Mouse (Mus musculus) hindbrain, embryonic 11.5 days (tissue): ENCODE data around the gene Mmp14. TPM values are rescaled to one million over a fixed set of nuclear protein-coding genes. Genes with fewer than 3 reads are reported as not detected.

Experiments used
- ATAC-seq: fragments of 200-750 bp; cut with Nextera tagmentation; 2 replicates; pipeline ENCODE4 v1.8.0; 2017; ENCODE audit warnings: mild to moderate bottlenecking, moderate TSS enrichment, moderate library complexity; ENCODE audit not compliant: low FRiP score
- DNase-seq: peaks from one replicate; pipeline ENCODE4 v3.0.0-alpha.2; 2015; ENCODE audit warnings: low spot score
- H3K27ac ChIP-seq: fragments of 300-500 bp; sonication (generic); 2 replicates; pipeline ENCODE4 v1.5.1; 2014; ENCODE audit warnings: mild to moderate bottlenecking, low read depth, low read length
- H3K27me3 ChIP-seq: fragments of 300-500 bp; sonication (generic); 2 replicates; pipeline ENCODE4 v1.6.1; 2014; ENCODE audit warnings: mild to moderate bottlenecking, low read length, moderate library complexity, mixed read lengths; ENCODE audit not compliant: control insufficient read depth, insufficient read depth
- H3K36me3 ChIP-seq: fragments of 300-500 bp; sonication (generic); 2 replicates; pipeline ENCODE4 v1.6.1; 2014; ENCODE audit warnings: mild to moderate bottlenecking, low read length, moderate library complexity, mixed read lengths; ENCODE audit not compliant: control insufficient read depth, insufficient read depth
- H3K4me1 ChIP-seq: fragments of 300-500 bp; sonication (generic); replicated peaks from 2 replicates; pipeline ENCODE4 v1.6.1; 2014; ENCODE audit warnings: low read length, mixed read lengths; ENCODE audit not compliant: control insufficient read depth, insufficient read depth
- H3K4me2 ChIP-seq: fragments of 300-500 bp; sonication (generic); replicated peaks from 2 replicates; pipeline ENCODE4 v1.6.1; 2014; ENCODE audit warnings: mild to moderate bottlenecking, low read depth, low read length
- H3K4me3 ChIP-seq: fragments of 300-500 bp; sonication (generic); 2 replicates; pipeline ENCODE4 v1.5.1; 2014; ENCODE audit warnings: low read depth, low read length
- H3K9ac ChIP-seq: fragments of 300-500 bp; sonication (generic); 2 replicates; pipeline ENCODE4 v1.6.1; 2014; ENCODE audit warnings: low read depth, low read length
- H3K9me3 ChIP-seq: fragments of 300-500 bp; sonication (generic); 2 replicates; pipeline ENCODE4 v1.6.1; 2016; ENCODE audit warnings: low read length; ENCODE audit not compliant: control insufficient read depth
- WGBS: fragments of 180-500 bp; shearing (Covaris S2); extraction: QIAGEN DNeasy Blood & Tissue Kit; methylation state at CpG from one replicate; pipeline ENCODE4 v1.1.7; 2014; 5-methylcytosine and 5-hydroxymethylcytosine counted together
- polyA plus RNA-seq: library from polyadenylated mRNA; unstranded; fragments of >200 nt; fragmentation: Nextera tagmentation; extraction: Ambion mirVana; gene quantifications from 2 replicates; pipeline ENCODE4 v1.2.1, GENCODE M21; 2014

Gene Mmp14
- polyA plus RNA-seq, 1 experiment from 2014 or later = 73.1 TPM

DNA sequence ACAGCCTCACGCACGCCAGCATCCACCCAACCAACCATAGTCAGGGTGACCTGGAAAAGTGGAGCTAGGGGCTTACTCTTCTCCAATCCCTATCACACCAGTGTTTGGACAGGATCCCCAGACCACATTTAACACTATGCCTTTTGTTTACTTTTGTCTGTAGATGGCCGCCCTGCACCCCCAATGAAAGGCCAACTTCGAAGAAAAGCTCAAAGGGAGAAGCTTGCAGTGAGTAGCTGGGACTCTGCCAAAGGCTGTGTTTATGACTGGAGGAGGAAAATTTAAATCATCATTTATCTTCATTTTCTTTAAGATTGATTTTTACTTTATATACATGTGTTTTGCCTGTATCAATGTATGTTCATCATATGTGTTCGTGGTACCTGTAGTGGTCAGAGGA, 3.0 kb upstream of the Mmp14 start:
- H3K9ac ChIP-seq = no peak overlapping the region
- no peak overlapping the region for H3K27ac ChIP-seq
- peaks cover 8% of the 10 kb centered on the region; the same call in 1 of the 2 replicates for H3K4me1 ChIP-seq
- 97% methylated on average over 5 of the region's 5 CpGs for whole genome bisulfite sequencing
- no peaks in the 10 kb centered on the region for H3K9me3 ChIP-seq
- ATAC-seq (no peak), DNase-seq (no peak)
- H3K4me2 ChIP-seq = no peak overlapping the region
- no peaks in the 10 kb centered on the region for H3K36me3 ChIP-seq
- no peak overlapping the region for H3K4me3 ChIP-seq
- no peaks in the 10 kb centered on the region for H3K27me3 ChIP-seq

DNA sequence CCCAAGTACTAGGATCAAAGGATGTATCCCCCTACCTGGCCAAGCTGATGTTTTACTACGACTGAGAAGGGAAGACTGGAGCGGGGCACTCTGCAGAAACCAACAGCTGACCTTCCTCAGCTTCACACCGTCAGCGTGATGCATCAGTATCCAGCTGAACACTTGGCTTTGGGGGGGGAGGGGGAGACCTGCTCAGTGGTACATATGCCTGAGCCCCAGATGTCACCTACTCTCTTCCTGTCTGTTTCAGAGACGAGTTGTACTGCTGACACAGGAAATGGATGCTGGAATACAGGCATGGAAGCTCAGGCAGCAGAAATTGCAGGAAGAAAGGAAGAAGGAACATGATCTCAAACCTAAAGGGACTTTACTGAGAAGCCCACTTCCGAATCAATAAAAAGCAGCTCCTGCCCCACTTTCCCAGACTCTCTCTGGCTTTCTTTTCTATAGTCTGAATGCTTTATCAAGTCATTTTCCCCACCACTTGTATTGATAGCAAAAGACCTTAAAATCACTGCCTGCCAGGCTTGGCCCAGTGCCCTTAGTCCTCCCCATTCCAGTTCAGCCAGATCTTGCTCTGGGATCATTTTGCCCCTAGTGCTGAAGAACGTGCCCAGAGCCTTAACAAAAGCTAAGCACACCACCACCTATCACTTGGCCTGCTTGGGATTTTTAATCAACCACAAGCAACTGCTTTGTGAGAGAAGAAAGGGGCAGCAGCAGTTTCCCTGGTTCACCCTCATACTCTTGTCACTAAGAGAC, 1.9 kb upstream of the Mmp14 start:
- 72% methylated on average over 7 of the region's 7 CpGs for whole genome bisulfite sequencing
- Histone ChIP-seq H3K4me3 (0 out of 2 replicates have a peak overlapping the region, but pooled peaks have one; percentile 65), H3K9ac (peak overlapping the region; percentile 0; the same call in 1 of the 2 replicates), H3K27ac (0 out of 2 replicates have a peak overlapping the region, but pooled peaks have one; percentile 86), H3K27me3 (no peaks in the 10 kb centered on the region), H3K9me3 (no peaks in the 10 kb centered on the region), H3K4me1 (peaks cover 10% of the 10 kb centered on the region; the same call in 1 of the 2 replicates), H3K4me2 (no peak overlapping the region), H3K36me3 (no peaks in the 10 kb centered on the region)
- no peak for DNase-seq
- ATAC-seq = no peak

DNA sequence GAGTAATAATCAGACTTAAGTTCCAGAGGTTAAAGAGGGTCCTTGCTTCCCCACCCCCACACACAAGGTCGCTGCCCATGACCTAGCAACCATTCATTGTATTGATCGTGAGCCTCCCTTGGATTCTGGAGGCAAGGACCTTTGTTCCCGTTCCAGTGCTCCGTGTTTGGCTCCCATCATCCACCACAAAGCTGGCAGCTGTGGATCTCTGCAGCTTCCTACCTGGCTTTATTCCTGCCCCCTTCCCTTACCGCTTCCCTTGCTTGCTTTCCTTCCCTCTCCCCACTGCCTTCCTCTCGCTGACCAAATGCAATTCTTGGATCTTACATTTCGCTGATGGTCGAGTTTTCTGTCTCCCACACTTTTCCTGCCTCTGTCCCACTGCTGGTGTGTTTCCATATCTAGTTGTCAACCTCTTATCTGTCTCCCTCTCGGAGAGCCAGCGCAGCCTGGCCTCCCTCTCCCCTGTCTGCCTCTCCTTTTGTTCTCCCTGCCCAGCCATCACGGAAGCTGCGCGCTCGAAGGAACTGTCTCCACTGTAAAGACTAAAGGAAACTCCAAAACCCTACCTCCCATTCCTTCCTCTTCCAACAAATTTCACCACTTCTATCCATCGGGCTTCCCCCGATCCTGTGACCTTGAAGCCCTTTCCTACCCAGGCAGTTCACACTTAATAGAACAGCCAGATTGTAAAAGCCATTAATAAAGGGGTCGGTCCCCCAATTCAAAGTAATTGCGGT, 836 bp upstream of the Mmp14 start:
- H3K4me1 ChIP-seq = peaks cover 10% of the 10 kb centered on the region; the same call in 1 of the 2 replicates

DNA sequence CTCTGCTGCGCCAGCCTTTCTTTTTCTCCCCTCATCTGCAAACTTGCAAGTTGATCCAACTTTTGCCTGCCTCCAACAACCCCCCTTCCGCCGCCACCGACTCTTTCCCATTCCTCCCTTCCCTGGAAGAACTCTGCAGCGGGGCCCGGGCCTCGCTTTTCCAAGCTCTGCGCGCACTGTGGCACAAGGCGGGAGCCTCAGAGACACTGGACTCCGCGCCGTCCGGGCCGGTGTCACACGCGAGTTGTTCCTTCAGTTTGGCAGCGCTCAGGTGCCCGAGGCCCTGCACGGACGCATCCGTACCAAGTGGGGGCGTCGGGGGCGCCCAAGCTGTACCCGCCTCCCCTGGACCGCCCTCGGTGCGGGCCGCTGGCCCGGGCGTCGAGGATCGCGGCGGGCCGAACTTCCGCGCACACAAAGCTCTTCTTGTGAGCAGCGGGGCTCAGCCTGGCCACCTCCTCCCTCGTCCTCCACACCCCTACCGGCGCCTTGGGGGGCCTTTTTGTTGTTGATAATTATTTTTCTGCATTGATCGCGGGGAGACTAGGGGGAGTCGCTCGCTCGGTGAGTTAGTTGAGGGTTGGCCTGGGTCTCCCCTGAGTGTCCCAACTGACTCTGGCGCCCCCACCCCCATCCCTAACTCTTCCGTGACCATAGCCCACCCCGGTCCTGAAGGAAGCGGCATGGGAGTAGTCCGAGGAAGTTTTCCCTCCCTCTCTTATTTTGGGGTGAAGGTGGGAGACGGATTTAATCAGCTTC, 845 bp downstream of the Mmp14 start:
- H3K27me3 ChIP-seq = no peaks in the 10 kb centered on the region
- H3K36me3 ChIP-seq = no peaks in the 10 kb centered on the region; the same call in 1 of the 2 replicates
- H3K27ac ChIP-seq = peak overlapping the region; percentile 86
- WGBS = 3% methylated on average over 53 of the region's 54 CpGs
- DNase-seq = peak; percentile 70
- peak overlapping the region; percentile 65 for H3K4me3 ChIP-seq
- peaks cover 10% of the 10 kb centered on the region; the same call in 1 of the 2 replicates for H3K4me1 ChIP-seq
- ATAC-seq = peak; percentile 33
- H3K9ac ChIP-seq = peak overlapping the region; percentile 93
- H3K9me3 ChIP-seq = no peaks in the 10 kb centered on the region
- peak overlapping the region; percentile 74 for H3K4me2 ChIP-seq

More for the DNA sequence above, 836 bp upstream of the Mmp14 start:
- WGBS = 2% methylated on average over 18 of the region's 18 CpGs
- Histone ChIP-seq H3K4me3 (peak overlapping the region; percentile 65), H3K27ac (peak overlapping the region; percentile 86), H3K4me2 (peak overlapping the region; percentile 74), H3K9ac (peak overlapping the region; percentile 93), H3K36me3 (no peaks in the 10 kb centered on the region), H3K27me3 (no peaks in the 10 kb centered on the region), H3K9me3 (no peaks in the 10 kb centered on the region)
- DNase-seq (peak; percentile 66), ATAC-seq (no peak)

DNA sequence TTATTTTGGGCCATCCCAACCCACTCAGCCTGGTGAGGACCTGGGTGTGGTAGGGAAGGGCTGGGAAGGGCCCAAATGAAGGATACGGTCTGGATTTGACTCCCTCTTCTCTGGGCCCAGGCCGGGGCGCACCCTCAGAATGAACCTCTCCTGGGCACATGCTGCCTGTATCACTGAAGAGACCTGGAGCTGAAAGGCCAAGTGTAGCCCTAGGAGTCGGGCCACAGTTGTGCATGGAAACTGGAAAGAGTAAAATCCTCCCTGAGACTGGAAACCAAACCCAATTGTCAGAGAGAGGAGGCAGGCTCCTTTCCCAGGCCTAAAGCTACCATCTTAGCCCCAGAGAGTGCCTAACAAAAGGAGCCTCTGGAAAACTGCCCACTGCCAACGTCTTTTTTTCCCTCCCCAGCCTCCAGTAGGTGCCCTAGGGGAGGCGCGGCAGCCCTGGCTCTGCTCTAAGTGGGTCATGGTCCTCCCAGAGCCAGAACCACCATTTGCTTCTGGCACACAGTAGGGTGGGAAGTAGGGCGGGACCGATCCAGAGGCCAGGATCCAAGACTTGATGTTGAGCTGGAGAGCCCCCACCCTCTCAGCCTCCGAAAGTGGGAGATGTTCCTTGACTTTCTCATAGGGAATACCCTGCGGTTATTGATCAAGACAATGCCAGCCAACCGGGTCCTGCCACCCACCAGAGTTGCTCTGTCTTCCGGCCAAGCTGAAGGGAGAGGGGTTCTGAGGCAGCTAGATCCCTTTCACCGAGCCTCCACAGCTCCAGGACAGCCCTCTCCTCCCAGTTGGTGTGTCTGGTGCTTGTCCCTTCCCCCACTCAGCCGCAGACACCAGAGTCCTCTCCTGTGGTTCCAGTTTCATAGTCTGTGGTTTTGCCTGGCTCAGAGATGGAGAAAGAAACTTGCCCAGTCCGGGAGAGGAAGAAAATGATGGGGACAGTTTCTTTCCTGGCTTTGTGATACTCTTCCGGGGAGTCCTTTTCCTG, 1.7 kb downstream of the Mmp14 start:
- ATAC-seq = peak; percentile 29; the same call in 1 of the 2 replicates
- peaks cover 10% of the 10 kb centered on the region; the same call in 1 of the 2 replicates for H3K4me1 ChIP-seq

DNA sequence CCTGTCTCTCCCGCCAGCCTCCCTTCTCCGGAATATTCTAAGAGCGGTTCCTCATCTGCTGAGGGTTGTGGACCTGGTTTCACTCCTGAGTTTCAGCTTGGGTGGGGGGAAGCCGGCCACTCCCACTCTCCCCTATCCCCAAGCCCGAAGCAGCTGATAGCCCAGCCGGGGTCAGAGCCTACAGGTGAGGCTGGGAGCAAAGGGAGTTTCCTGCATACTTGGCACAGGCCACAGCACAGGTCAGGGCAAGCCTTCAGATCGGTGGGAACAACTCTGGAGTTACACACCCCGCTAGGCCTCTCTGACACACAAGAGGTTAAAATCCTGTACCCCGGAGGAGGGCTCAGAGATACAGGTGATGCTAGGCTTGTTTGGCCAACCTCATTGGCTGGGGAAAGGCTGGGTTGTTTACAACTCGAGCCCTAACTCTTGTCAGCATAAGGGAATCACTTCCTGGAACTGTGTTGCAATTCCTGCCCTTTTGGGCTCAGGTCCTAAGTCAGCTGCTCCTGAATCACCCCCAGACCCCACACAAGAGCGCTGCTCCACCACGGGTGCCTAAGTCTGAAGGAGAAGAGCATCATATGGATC, 2.6 kb downstream of the Mmp14 start:
- Histone ChIP-seq H3K4me2 (peak overlapping the region; percentile 74; the same call in 1 of the 2 replicates), H3K36me3 (no peaks in the 10 kb centered on the region; the same call in 1 of the 2 replicates), H3K9me3 (no peaks in the 10 kb centered on the region), H3K27me3 (no peaks in the 10 kb centered on the region), H3K4me1 (peaks cover 10% of the 10 kb centered on the region; the same call in 1 of the 2 replicates), H3K9ac (no peak overlapping the region), H3K4me3 (peak overlapping the region; percentile 65), H3K27ac (no peak overlapping the region)
- 69% methylated on average over 12 of the region's 12 CpGs for WGBS
- ATAC-seq (no peak), DNase-seq (no peak)

More for the DNA sequence above, 1.7 kb downstream of the Mmp14 start:
- Histone ChIP-seq H3K27me3 (no peaks in the 10 kb centered on the region), H3K4me2 (peak overlapping the region; percentile 74), H3K36me3 (no peaks in the 10 kb centered on the region; the same call in 1 of the 2 replicates), H3K9me3 (no peaks in the 10 kb centered on the region), H3K4me3 (peak overlapping the region; percentile 65), H3K9ac (peak overlapping the region; percentile 93), H3K27ac (peak overlapping the region; percentile 86; the same call in 1 of the 2 replicates)
- peak; percentile 39 for DNase-seq
- WGBS = 43% methylated on average over 17 of the region's 17 CpGs

DNA sequence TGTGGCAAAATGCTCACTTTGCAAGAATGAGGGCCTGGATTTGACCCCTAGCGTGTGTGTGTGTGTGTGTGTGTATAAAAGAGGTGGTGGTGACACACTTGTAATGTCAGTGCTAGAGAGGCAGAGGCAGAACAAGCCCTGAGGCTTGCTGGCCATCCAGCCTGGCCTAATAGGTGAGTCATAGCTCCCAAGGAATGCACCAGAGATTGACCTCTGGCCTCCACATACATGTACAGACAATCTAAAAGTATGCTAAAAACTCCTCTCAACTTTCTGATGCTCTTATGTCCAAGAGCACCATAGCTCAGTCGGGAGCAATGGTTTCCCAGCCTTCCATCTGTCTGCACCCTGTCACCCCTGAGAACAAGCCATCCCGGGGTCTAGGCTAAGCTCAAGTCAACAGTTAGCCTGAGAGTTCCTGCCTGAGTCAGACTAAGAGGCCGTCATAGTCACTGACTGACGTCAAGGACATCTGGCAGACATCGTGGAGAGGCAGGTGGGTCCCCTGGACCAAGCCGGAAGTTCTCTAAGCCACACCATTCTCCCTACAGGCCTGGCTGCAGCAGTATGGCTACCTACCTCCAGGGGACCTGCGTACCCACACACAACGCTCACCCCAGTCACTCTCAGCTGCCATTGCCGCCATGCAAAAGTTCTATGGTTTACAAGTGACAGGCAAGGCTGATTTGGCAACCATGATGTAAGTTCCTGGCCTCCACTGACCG, 3.9 kb downstream of the Mmp14 start:
- no peak overlapping the region for H3K9ac ChIP-seq
- no peak overlapping the region for H3K4me2 ChIP-seq
- DNase-seq (no peak), ATAC-seq (no peak)
- H3K4me1 ChIP-seq = peaks cover 8% of the 10 kb centered on the region; the same call in 1 of the 2 replicates
- no peaks in the 10 kb centered on the region; the same call in 1 of the 2 replicates for H3K36me3 ChIP-seq
- 92% methylated on average over 11 of the region's 11 CpGs for WGBS
- no peak overlapping the region for H3K4me3 ChIP-seq
- no peaks in the 10 kb centered on the region for H3K27me3 ChIP-seq
- H3K27ac ChIP-seq = no peak overlapping the region
- H3K9me3 ChIP-seq = no peaks in the 10 kb centered on the region
